Mouse (Mus musculus) heart, adult 2 months (tissue): ENCODE data around the gene Hagh.

ENCODE experiments used
- CTCF ChIP-seq: fragments of 200-600 bp; IDR thresholded peaks from 2 replicates; pipeline ENCODE4 v1.8.1; 2022; ENCODE audit warnings: antibody characterized with exemption, mild to moderate bottlenecking, moderate library complexity
- POLR2A ChIP-seq: fragments of 200-500 bp; IDR thresholded peaks from 2 replicates; pipeline ENCODE4 v1.6.1; 2011; ENCODE audit warnings: mild to moderate bottlenecking, low read depth, low read length, control low read depth; ENCODE audit not compliant: insufficient read depth

- TF ChIP-seq POLR2A (no peak), CTCF (no peak)
Observed at GRCm38 (mm10) chr17:24894061-24894994, 54.4 kb downstream of the Hagh start.
